Mouse (Mus musculus) hindbrain, embryonic 13.5 days (tissue): ENCODE results near the gene Galt. TPM values are rescaled to one million over a fixed set of nuclear protein-coding genes. Genes with fewer than 3 reads are reported as not detected.
"Not testable (repeated sequence)": the region's sequence is repeated elsewhere in the genome, so short reads cannot be mapped to it uniquely, and the experiment has no call there.

Experiments used
- ATAC-seq: fragments of 200-750 bp; cut with Nextera tagmentation; 2 replicates; pipeline ENCODE4 v1.8.0; 2017; ENCODE audit warnings: moderate TSS enrichment; ENCODE audit not compliant: low FRiP score
- H3K27ac ChIP-seq: fragments of 300-500 bp; sonication (generic); 2 replicates; pipeline ENCODE4 v1.5.1; 2015; ENCODE audit warnings: inconsistent platforms, mild to moderate bottlenecking, moderate library complexity
- H3K27me3 ChIP-seq: fragments of 300-500 bp; sonication (generic); 2 replicates; pipeline ENCODE4 v1.6.1; 2015; ENCODE audit warnings: mild to moderate bottlenecking, inconsistent platforms
- H3K36me3 ChIP-seq: fragments of 300-500 bp; sonication (generic); 2 replicates; pipeline ENCODE4 v1.6.1; 2015; ENCODE audit warnings: mild to moderate bottlenecking, inconsistent platforms
- H3K4me1 ChIP-seq: fragments of 300-500 bp; sonication (generic); replicated peaks from 2 replicates; pipeline ENCODE4 v1.6.1; 2015; ENCODE audit warnings: inconsistent platforms
- H3K4me2 ChIP-seq: fragments of 300-500 bp; sonication (generic); 2 replicates; pipeline ENCODE4 v1.6.1; 2015; ENCODE audit warnings: inconsistent platforms, mild to moderate bottlenecking, moderate library complexity
- H3K4me3 ChIP-seq: fragments of 300-500 bp; sonication (generic); 2 replicates; pipeline ENCODE4 v1.5.1; 2015; ENCODE audit warnings: mild to moderate bottlenecking, inconsistent platforms
- H3K9ac ChIP-seq: fragments of 300-500 bp; sonication (generic); 2 replicates; pipeline ENCODE4 v1.6.1; 2015; ENCODE audit warnings: mild to moderate bottlenecking, inconsistent platforms
- H3K9me3 ChIP-seq: fragments of 300-500 bp; sonication (generic); 2 replicates; pipeline ENCODE4 v1.6.1; 2016; ENCODE audit warnings: inconsistent platforms
- WGBS: fragments of 180-500 bp; shearing (Covaris S2); methylation state at CpG from one replicate; pipeline ENCODE4 v1.1.7; 2015; 5-methylcytosine and 5-hydroxymethylcytosine counted together
- polyA plus RNA-seq: library from polyadenylated mRNA; unstranded; fragments of >200 nt; fragmentation: Nextera tagmentation; extraction: Ambion mirVana; gene quantifications from 2 replicates; pipeline ENCODE4 v1.2.1, GENCODE M21; 2015

The Galt gene
- polyA plus RNA-seq, 1 experiment from 2014 or later, result 36.6 TPM

DNA sequence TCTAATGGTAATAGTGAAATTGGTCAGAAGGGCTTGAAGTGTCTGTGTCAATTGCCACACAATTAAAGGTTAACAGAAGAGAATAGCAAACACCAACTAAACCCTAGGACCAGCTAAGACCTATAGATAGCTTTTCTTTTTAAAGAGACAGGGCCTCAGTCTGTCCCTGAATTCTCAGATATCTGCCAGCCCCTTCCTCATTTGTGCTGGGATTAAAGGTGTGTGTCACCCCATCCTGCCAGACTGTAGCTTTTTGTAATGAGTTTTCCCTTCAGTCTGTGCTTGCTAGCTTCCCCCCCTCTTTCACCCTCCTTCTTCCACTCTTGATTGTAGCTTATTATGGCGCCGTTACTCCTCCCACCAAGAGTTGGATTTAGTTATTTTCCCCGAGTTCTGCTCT, 28.2 kb downstream of the Galt start:
- H3K4me3 ChIP-seq, result not testable (repeated sequence)

More for the DNA sequence above, 28.2 kb downstream of the Galt start:
- not testable (repeated sequence) for H3K4me2 ChIP-seq, H3K4me1 ChIP-seq, H3K27ac ChIP-seq, H3K36me3 ChIP-seq, H3K27me3 ChIP-seq, ATAC-seq, H3K9me3 ChIP-seq, H3K9ac ChIP-seq
- 24% methylated on average over 3 of the region's 3 CpGs for WGBS

Other genes starting within 250 kb of the Galt start
- gene 1110017D15Rik, start 237.9 kb upstream of the Galt start, polyA plus RNA-seq, result 9.8 and 17.9 TPM in 2 replicates
- gene Fam219a, start 185.7 kb upstream of the Galt start, polyA plus RNA-seq, result 16.7 and 18.1 TPM in 2 replicates
- 3.2 and 5.0 TPM in 2 replicates for gene Dnaic1, start 185.5 kb upstream of the Galt start, polyA plus RNA-seq
- 92.0 and 95.2 TPM in 2 replicates for gene Enho, start 114.9 kb upstream of the Galt start, polyA plus RNA-seq
- 24.4 and 27.8 TPM in 2 replicates for gene Cntfr, start 58.1 kb upstream of the Galt start, polyA plus RNA-seq
- gene Il11ra1, start 55.2 kb upstream of the Galt start, polyA plus RNA-seq, result 47.6 and 48.5 TPM in 2 replicates
- 63.0 and 66.8 TPM in 2 replicates for gene Rpp25l, start 41.7 kb upstream of the Galt start, polyA plus RNA-seq
- gene Dctn3, start 32.1 kb upstream of the Galt start, polyA plus RNA-seq, result 301 and 303 TPM in 2 replicates
- 1.1 and 2.2 TPM in 2 replicates for gene Arid3c, start 24.1 kb upstream of the Galt start, polyA plus RNA-seq
- 58.9 and 62.0 TPM in 2 replicates for gene Sigmar1, start 929 bp downstream of the Galt start, polyA plus RNA-seq
- gene Ccl27a, start 19.0 kb downstream of the Galt start, polyA plus RNA-seq, result 256 and 261 TPM in 2 replicates
- not detected in 2 replicates for gene Gm21541, start 148.4 kb downstream of the Galt start, polyA plus RNA-seq
- 7.8 and 10.6 TPM in 2 replicates for gene Gm20878, start 186.3 kb downstream of the Galt start, polyA plus RNA-seq
- gene Fam205a4, start 210.8 kb downstream of the Galt start, polyA plus RNA-seq, result 0.87 and 0.92 TPM in 2 replicates